Mouse (Mus musculus) CH12F3 (cell line): ENCODE data around the gene Lcn12.

Experiments used
- in situ Hi-C: fragments of 300-500 bp; cut with MboI; formaldehyde crosslinking; loops from 2 replicates; pipeline ENCODE4 v1.14.3; 2020; ENCODE audit warnings: low sequenced_read_pairs

Gene Lcn12

DNA sequence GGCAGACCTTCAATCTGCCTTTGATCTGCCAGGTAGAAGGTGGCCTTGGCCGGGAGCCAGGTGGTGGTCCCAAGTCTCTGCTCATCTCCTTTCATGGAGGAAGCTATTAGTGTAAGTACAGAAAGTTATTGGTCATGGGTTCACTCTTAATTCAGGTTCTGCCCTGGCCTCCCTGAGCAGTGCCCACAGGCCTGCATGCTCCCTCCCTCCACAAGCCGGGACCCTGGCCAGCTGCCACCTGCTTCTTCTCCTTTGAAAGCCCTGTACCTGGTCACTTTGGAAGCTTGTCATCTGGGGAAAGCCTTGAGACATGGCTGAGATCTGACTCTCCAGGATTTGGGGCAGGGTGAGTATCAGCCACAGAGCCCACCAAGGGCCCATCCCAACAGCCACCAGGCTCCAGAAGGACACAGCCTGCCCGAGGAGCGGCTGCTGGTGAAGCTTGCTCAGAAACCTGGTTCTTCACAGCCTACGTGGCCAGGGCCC lies at the start of gene Lcn12:
TSS of gene Lcn12 (minus strand) at position 436 of the 486 bp plus-strand sequence.
- in situ Hi-C loops: no loop called here

DNA sequence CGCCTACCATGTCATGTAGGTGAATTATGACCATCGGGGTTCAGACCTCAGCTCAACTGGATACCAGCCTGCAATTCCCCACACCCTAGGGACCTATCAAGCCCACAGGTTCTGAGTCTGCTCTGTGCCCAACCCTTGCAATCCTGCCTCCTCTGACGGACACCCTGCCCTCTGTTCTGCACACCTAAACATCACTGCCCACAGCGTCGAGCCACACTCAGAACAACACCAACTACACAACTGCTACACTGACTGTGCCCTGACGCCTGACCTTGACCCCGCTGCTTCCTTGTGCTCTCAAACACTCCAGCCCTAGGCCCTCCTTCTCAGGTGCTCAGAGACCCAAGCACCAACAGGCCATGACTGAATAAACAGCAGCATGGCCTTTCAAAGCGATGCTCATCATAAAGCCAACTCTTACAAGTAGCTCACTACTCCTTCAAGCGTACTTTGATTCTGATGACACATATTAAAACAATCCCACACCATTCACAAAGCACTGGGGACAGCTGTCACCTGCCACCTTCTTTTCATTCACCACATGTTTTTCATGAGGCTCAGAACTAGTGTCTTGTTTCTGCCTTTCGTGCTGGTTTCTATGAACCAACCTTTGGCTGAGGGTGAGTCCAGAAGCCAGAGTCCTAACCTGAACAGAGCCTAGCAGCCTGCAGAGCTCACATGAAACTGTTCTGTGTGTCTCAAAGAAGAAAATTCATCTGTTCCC lies 48.1 kb upstream of the Lcn12 start:
- in situ Hi-C loops: no loop called here

DNA sequence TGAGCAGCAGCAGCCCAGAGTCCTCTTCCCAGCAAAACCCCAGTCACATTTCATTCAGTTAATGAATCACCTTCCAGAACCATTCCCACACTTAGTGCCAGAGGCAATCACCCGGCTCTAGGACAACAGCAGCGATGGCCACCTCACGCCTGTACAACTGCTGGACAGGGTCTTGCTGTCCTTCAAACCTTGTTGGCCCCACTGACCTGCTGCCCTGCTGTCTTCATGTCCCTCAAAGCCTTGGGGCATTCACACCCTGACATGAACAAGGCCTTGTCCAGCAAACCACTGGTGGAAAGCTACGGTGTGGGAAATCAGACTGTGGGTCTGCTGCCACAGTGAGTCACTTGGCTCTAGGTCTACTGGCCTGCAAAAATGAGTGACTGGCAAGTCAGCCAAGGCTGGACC lies 46.8 kb upstream of the Lcn12 start:
- in situ Hi-C loops: no loop called here

DNA sequence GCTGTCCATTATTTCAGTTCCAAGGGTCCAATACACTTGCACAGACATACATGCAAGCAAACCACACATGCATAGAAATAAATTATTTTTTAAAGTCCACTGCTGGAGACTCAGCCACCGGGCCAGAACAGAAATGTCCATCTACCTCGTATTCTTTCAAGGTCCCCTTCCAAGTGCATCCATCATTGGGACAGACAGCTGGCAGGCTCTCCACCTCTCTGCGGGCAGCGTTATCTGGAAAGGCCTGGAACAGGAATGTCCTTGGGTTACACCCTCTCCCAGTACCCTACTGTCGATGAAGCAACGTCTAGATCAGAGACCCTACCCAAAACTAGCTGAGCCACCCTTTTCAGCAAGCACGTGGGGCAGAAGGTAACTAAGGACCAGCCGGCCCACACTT lies 42.8 kb upstream of the Lcn12 start:
- in situ Hi-C loops: no loop called here

DNA sequence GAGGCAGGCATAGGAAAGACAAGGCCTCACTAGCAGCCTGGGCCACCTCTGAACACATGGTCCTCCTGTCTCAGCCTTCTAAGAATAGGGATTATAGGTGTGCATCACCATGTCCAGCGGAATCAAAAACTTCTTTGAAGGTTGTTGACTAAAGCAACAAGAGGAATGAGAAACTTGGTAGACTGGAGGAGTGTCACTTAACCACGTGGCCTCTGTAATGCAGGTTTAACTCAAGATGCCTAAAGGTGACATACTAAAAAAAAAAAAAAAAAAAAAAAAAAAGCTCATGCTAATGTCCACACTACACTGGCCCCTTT lies 41.1 kb upstream of the Lcn12 start:
- in situ Hi-C loops: no loop called here

DNA sequence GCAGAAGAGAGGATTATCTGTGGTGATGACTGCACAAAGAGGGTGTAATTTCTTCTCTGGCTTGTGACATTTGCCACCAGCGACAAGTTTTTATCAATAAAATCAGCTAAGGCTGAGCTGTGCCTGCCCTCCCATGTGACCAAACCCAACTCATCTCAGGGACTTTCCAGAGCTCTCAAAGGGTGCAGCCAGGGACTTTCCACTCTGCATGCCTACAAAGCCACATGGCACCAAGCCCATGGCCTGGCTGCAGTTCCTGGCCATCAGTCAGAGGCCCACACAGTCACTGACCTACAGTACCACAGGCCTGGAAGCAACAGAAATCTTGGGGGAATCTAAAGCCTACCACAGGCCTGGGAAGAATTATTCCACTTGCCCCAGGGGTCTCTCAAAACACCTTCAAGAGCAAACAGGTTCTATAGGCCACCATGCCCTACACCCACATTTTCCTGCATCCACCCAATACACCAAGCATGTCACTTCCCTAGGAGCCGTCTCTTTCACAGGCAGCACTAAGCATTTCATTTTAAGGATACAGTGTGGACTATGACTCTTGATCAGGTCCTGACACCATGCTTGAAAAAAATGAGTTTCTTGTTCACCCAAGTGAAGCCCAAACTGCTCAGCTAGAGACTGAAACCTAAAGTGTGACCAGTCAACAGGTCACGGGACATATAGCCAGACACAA lies 40.6 kb upstream of the Lcn12 start:
- in situ Hi-C loops: no loop called here

DNA sequence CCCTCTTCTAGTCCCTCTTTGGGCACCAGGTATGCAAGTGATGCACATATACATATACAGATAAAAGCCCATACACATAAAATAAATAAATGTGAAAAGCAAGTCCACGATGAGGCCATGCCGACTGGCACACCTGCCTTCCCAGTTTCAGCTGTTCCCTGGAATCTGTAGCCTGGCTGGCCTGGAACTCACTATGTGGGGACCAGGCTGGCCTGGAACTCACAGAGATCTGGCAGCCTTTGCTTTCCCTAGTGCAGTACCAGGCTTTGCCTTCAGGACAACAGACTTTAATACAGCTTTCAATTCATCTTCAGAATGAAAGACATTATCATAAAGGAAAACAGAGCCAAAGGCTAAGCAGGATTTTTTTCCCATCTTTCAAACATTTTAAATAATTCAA lies 40.0 kb upstream of the Lcn12 start:
- in situ Hi-C loops: no loop called here

DNA sequence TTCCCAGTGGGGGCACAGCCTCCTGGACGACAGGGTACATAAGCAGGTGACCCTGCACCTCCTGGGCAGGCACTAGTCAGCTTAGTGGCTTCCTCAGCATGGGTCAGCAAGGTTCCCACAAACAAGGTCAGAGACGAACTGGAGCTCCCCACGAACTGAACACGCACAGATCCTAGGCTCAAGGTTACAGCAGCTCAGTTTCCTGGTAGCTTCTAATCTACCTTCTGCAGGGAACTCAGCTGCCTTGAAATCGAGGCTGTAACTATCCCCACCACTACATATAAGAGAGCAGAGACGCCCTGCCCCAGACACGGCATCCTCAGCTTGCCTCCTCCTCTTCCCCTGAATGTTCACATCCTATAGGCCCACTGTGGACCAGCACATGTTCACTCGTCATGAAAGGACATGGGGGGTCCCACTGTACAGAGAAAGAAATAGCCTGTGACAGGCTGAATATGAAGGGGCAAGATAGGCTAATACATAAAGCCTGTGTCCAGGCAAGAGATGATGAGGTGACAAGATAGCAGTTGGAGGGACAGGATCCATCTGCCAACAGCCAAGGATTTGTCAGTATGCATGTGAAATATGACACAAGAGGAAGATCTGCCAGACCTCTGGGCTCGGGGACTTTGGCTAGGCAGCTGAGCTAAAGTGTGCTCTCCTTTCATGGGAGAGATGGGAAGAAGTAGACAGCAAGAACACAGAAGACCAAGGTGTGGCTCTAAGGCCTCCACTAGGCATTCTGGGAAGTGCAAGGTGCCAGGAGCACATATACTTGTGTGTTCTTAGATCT lies 33.0 kb upstream of the Lcn12 start:
- in situ Hi-C loops: no loop called here

DNA sequence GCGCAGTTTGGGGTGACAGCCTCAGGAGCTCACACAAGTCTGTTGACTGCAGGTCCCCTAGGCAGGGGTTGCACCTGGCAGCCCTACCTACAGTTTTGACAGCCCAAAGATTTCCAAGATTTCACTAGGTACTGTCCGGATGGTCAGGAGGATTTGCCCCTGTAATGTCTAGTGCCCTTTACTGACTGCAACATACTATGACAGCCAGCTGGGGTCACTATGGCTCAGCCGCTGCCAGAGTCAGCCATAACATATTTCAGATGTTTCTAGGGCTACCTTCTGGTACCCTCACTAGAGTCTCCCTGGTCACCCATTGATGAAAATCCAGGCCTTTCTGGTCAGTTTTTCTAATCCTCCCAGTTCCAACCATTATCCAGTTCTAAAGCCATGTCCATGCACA lies 16.2 kb upstream of the Lcn12 start:
- in situ Hi-C loops: no loop called here

DNA sequence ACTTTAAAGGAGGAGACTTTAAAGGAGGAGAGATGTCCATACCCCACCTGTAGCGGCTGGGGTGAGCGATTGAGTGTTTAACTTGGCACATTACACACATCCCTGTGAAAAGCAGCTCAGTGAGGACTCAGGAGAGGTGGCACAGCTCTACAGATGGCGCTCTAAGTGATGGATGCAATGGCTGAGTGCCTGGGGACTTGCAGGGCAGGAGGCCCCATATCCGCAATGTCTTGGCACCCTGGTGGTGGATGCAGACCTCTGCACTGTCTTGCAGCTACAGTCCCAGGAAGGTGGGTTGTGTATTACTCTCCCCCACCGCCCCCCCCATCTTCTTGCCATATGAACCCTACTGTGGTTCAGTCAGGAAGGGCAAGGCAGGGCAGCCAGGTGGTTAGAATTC lies 13.3 kb upstream of the Lcn12 start:
- in situ Hi-C loops: no loop called here

DNA sequence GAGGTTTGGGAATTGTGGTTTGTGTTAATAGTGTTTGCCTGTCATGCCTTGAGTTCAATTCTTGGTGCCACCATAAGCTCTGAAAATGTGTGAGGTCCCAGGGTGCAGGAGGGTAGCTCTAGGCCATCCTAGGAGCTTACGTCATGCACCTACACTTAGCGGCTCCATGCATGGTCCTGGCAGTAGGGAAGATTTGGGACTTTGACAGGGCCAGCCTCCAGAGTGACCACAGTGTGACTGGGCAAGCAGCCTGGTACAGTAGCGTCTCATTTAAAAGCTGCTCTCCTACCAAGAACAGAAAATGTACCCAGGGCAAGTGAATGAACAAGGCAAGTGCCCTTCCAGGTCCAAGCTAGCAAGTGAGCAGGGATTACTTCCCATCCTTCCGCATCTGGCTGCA lies 12.1 kb upstream of the Lcn12 start:
- in situ Hi-C loops: no loop called here

DNA sequence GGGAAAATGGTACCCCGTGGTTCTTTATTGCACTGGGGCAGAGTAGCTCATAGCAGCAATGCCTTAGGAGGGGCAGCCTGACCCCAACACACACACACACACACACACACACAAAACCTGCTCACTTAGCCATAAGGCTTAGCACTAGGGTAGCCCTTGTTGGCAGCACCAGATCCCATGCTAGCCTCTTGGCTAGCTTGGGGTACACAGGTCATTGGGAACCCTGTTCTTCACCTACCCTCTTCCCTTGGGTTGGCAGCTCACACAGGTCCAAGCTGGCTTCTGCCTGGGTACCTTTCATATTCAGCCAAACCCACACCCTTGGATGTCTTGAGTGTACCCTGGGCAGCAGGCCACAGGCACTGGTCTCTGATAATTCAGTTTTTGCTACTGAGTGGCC lies 11.3 kb upstream of the Lcn12 start:
- in situ Hi-C loops: no loop called here

DNA sequence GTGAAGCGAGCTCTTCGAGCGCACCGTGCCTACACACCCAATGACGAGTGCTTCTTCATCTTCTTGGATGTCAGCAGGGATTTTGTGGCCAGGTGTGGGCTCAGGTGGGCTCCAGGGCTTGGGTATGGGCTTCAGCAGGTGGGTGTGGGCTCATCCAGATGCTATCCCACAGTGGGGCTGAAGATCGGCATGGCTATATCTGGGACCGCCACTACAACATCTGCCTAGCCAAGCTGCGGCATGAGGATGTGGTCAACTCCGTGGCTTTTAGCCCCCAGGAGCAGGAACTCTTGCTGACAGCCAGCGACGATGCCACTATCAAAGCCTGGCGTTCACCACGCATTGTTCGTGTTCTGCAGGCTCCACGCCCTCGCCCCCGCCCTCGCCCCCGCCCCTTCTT lies 10.8 kb upstream of the Lcn12 start:
- in situ Hi-C loops: no loop called here

DNA sequence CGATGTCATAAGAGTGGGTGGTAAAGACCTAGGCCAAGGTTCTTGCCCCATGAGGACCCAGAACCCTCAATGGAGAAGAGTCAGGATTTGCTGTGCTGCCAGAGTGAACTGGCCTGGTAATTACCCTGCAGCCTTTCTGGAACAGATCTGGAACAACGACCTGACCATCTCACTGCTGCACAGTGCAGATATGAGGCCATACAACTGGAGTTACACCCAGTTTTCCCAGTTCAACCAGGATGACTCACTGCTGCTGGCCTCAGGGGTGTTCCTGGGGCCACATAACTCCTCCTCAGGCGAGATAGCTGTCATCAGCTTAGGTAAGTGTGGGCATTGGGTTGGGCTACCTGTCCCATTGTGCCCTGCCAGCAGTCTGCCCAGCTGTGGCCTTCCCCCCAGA lies 9.0 kb upstream of the Lcn12 start:
- in situ Hi-C loops: no loop called here

DNA sequence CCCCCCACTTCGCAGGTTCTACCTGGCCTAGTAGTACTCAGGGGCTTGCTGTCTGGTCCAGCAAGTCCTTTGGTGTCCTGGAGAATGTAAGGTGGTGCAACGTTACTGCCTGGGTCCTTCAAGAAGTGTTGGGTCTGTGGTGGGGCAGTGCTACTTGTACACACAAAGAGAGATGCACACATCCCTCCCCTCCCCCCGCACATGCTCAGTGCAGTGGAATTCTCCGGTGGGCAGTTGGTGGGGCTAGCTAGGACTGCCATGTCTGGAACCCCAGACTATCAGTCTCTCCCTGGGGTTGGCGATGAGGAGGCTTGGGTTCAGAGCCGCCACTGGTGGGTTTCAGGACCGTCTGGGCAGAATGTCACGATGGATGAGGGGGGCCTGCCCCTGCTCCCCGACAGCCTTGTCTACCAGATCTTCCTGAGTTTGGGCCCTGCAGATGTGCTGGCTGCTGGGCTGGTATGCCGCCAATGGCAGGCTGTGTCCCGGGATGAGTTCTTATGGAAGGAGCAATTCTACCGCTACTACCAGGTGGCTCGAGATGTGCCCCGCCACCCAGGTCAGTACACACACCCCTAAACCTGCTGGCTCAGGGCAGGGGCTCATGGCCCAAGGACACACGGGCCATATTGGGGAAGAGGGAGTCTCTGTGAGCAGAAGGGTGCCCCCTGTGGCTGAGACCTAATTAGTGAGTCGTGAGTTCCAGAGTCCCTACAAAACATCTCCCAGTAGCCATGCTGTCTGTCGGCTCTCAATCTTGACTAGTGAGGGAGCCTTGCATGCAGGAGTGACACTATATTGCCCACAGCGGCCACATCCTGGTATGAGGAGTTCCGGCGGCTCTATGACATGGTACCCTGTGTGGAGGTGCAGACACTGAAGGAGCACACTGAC lies 8.1 kb upstream of the Lcn12 start, which contains the start of gene C8g:
TSS of gene C8g (minus strand) at position 127 of the 894 bp plus-strand sequence.
- in situ Hi-C loops: no loop called here

DNA sequence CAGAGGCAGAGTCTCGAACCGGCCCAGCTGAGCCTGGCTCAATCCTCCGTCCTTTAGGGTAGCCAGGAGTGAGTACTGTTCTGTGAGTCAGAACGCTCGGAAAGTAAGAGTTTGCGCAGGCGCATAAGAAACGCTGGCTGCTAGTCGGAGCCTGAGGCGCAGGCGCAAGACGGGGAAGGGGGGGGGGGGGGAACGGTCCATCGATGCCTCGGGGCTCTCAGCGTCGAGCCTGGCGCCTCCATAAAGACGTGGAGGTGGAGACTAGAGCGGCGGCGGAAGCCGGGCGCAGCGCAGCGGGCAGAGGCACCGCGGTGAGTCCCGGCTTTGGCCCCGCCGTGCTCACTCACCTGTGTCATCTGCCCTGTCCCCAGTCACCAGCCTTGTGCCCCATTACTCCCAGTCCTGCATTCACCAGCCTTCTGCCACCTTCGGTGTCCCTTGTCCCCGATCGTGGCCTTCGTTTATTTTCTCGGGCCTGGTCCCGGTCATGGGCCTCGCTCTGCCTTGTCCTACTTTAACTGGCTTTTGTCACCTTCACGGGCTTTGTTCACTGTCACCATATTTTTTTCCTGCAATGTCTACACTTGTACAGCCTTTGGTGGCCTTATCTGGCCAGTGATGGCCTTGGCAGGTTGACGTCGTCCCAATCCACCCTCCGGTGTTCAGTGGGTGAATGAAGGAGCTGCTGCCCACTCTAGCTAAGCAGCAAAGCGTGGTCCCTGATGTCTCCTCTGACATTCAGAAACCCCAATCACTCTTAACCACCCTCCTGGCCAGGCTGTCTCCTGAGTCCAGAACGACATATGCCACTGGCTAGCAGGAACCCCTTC lies 7.1 kb upstream of the Lcn12 start, which contains the start of gene Fbxw5:
TSS of gene Fbxw5 (plus strand) at position 175 of the 830 bp plus-strand sequence.
- in situ Hi-C loops: no loop called here

DNA sequence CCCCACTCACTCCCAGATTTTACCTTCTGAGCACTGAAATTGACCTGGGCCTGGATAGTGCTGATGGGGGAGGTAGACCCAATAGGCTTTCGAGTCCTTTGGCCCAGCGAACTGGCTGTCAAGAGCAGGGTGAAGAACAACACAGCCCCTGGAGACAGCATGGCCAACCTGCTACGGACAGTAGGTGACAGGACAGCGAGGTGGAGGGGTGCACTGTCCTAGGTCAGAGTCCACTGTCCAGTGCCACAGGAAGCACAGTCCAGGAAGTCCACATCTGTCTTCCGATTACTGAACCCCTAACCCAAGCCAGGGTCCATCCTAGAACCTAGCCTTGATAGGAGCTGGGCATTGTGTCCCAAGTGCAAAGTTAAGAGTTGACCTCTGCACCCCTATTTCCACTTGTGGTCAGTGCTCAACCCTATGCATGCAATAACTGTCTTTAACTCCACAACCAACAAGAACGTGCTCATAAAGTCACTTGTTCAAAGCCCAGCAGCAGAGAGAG lies 6.4 kb upstream of the Lcn12 start:
- in situ Hi-C loops: no loop called here

DNA sequence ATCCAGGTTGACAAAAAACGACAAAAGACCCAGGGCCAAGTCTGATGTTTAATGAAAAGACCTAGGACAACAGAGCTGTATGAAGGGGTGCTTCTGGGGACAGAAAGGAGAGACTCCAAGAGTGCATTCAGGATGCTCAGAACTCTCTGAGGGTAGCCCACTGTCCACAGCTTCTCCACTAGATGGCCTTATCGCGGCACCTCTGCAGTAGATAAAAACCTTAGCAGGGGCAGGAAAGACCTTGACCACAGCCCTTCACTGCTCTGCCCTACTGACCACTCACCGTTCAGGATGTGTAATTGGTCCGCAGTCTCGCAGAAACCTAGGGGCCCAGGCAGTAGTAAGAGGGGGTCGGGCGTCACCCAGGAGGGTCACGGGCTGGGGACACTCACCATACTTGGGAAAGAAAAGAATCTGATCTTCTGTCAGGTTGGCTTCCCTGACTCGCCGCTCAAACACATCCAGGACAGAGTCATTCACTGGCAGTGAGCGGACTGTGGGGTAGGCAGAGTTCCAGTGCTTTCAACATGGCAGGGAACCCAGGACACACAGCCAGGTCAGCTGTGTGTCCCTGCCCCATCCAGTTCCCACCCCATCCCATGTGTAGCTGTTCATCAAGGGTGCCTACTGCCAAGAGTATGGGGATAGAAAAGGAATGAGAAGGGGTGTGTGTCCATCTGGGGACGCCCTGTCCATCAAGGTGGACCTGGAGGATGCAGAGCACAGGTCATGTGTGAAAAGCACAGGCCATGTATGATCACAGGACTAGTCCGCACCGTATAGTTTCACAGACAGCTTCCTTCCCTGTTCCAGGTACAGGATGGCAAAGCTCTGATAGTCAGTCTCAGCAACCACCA lies 5.1 kb upstream of the Lcn12 start:
- in situ Hi-C loops: no loop called here
